Mouse (Mus musculus) spleen, adult 2 months (tissue): ENCODE measurements around the gene Mipol1. TPM values are rescaled to one million over a fixed set of nuclear protein-coding genes. Genes with fewer than 3 reads are reported as not detected.

Experiments used
- DNase-seq, 2 experiments: peaks; one replicate each; pipeline versions ENCODE4 v3.0.0 to v3.0.0-alpha.2; 2012 to 2021; ENCODE audit warnings: low spot score in 2 of 2, low read depth in 1 of 2
- H3K27ac ChIP-seq: fragments of 200-500 bp; 2 replicates; pipeline ENCODE4 v1.5.1; 2012; ENCODE audit warnings: low read length, inconsistent platforms; ENCODE audit not compliant: insufficient read depth
- H3K27me3 ChIP-seq: fragments of 200-500 bp; 2 replicates; pipeline ENCODE4 v1.6.1; 2012; ENCODE audit warnings: mild to moderate bottlenecking, moderate library complexity, low read length, inconsistent platforms; ENCODE audit not compliant: control insufficient read depth, insufficient read depth
- H3K36me3 ChIP-seq: fragments of 200-500 bp; 2 replicates; pipeline ENCODE4 v1.6.1; 2012; ENCODE audit warnings: mild to moderate bottlenecking, low read length, inconsistent platforms; ENCODE audit not compliant: control insufficient read depth, insufficient read depth
- H3K4me1 ChIP-seq: fragments of 200-500 bp; 2 replicates; pipeline ENCODE4 v1.6.1; 2011; ENCODE audit warnings: inconsistent platforms; ENCODE audit not compliant: control insufficient read depth, insufficient read depth, insufficient read length
- H3K4me3 ChIP-seq: fragments of 200-500 bp; 2 replicates; pipeline ENCODE4 v1.5.1; 2011; ENCODE audit warnings: mild to moderate bottlenecking, inconsistent platforms; ENCODE audit not compliant: insufficient read depth, insufficient read length; ENCODE audit errors: extremely low read depth
- CTCF ChIP-seq: fragments of 200-500 bp; IDR thresholded peaks from 2 replicates; pipeline ENCODE4 v1.5.1; 2011; ENCODE audit warnings: mild to moderate bottlenecking, inconsistent platforms; ENCODE audit not compliant: insufficient read depth, insufficient read length, insufficient replicate concordance; ENCODE audit errors: extremely low read depth
- POLR2A ChIP-seq: fragments of 200-500 bp; IDR thresholded peaks from 2 replicates; pipeline ENCODE4 v1.6.1; 2011; ENCODE audit warnings: low read depth, low read length, inconsistent platforms
- WGBS: fragments of 180-500 bp; shearing (Covaris S2); methylation state at CpG from one replicate; pipeline ENCODE4 v1.1.7; 2018; 5-methylcytosine and 5-hydroxymethylcytosine counted together
- polyA plus RNA-seq: library from polyadenylated mRNA; depleted of rRNA; stranded (reverse); fragments of >200 nt; gene quantifications from 2 replicates; pipeline ENCODE4 v1.2.3, GENCODE M21; 2012

Mipol1 gene
- polyA plus RNA-seq, 1 experiment: 0.60 TPM

DNA sequence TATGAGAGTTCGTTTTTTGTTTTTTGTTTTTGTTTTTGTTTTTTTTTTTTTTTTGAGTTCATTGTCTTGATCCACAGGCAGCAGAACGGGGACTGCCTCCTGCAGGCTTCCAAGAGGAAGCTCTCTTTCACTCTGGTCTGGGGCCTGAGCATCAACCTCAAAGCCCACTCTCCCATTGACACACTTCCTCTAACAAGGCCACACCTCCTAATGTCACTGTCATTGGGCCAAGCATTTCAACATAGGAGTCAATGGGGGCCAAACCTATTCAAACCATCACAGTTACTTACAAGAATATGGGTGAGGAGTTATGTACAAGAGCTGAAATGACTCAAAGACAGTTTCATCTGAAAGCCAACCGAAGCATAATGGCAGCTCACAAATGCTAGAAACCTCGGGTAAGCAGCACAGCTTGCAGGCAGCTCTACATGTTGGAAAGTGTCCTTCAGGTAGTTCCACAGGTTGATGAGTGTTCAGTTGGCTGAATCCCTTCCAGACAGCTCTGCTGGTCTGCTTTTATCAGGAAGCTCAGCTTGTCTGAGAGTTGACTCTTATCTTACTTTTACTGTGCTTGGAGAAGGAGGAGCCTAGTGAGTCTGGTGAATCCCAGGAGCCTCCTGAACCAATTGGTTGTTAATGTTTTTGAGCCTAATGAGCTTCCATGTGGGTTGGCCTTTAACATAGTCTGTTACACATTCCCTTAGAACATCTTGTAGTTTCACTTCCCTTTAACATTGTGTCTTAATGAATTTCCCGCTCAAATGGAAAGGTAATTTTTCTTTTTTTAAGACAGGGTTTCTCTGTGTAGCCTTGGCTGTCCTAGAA, 13.7 kb downstream of the Mipol1 start:
- TF ChIP-seq POLR2A (no peak), CTCF (no peak)
- no peak for DNase-seq
- Histone ChIP-seq H3K4me3 (no peak overlapping the region), H3K4me1 (peaks cover 2% of the 10 kb centered on the region; the same call in 1 of the 2 replicates), H3K27me3 (no peaks in the 10 kb centered on the region), H3K27ac (peak overlapping the region; percentile 8; the same call in 1 of the 2 replicates), H3K36me3 (peaks cover 4% of the 10 kb centered on the region)
- 63% methylated on average over 5 of the region's 5 CpGs for WGBS

DNA sequence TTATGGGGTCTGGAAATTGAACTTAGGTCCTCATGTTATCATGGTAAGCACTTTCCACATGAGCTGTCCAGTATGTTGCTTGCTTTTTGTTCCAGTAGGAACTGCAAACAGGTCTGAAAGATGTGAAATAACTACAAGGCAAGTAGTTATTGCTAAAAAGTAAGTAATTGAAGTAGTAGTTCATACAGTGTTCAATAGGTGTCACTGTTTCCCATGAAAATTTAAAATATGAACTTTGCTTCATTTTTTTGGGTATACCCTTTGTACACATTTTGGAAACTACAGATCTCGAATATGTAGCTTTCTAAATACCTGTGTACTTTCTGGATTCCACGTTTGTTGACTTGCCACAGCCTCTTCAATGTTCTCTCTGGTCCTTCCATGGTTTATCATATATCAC, 28.3 kb downstream of the Mipol1 start:
- no peaks in the 10 kb centered on the region for H3K36me3 ChIP-seq
- TF ChIP-seq CTCF (no peak), POLR2A (no peak)
- 54% methylated on average over 2 of the region's 2 CpGs for WGBS
- H3K27me3 ChIP-seq: no peaks in the 10 kb centered on the region
- no peak overlapping the region for H3K27ac ChIP-seq
- no peaks in the 10 kb centered on the region for H3K4me1 ChIP-seq
- no peak for DNase-seq
- H3K4me3 ChIP-seq: no peak overlapping the region

DNA sequence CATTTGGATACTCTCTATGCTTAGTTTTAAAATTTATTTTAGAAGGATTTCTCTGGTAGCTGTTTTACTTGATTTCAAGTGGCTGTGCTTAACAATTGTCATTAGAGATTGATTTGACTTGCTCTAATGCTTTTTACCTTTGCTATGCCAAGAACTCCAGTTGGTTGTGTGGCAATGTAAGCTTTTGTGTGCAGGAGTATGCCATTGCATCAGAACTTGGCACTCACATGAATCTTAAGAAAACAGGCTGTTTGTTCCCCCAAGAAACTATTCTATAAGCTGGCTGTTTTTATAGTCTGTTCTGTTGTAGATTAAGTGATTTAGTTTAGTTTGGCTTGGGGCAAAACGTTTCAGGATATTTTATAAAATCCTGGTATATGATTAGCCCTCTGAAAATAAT, 45.2 kb downstream of the Mipol1 start:
- no peak for TF ChIP-seq POLR2A
- TF ChIP-seq CTCF: no peak
- Histone ChIP-seq H3K27ac (no peak overlapping the region), H3K27me3 (no peaks in the 10 kb centered on the region), H3K4me1 (no peaks in the 10 kb centered on the region), H3K4me3 (no peak overlapping the region), H3K36me3 (no peaks in the 10 kb centered on the region)
- DNase-seq: no peak
- 53% methylated on average over 1 of the region's 1 CpGs for WGBS

DNA sequence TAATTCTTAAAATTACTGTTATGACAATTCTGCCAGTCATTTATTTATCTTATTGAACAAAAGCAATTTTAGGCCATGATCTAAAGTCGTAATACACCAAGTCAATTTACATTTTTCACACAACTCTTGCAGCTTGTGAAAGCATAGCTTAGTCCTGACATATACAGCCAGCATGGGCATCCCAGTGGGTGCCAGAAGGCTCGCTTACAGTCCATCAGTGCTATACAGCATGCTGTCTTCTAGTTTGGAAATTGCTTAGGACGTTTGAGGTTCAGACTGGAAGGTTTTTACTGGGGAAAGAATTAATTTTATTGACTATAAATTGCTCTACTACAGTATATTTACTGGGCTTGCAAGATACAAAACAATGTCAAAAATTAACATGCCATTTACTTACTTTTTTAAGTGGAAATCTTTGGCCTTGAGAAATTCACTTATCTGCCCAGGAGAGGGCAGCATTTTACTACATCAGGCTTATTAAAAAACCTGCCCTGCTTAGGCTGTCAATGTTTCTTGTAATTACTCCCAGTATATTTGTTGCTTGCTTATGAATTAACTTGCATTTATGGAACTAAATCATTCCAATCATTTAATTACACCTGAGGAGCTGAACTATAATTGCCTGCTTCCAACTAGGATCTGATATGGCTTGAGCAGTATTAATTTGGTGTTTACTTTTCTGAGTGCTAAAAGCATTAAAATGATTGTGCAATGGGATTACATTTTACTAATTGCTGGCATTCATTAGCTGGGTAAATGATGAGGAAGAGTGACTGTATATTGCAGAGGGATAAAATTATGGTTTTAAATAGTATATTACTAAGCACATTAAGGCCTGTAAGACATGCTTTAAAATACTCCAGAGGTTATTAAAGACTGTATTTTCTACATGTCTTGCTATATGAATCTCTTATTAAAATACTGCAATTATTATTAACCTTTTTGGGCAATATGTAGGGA, 51.2 kb downstream of the Mipol1 start:
- H3K36me3 ChIP-seq: no peaks in the 10 kb centered on the region
- TF ChIP-seq POLR2A: no peak
- DNase-seq: peak in 1 of 2 experiments; percentile 4
- no peaks in the 10 kb centered on the region for H3K4me1 ChIP-seq
- H3K27me3 ChIP-seq: no peaks in the 10 kb centered on the region
- H3K27ac ChIP-seq: no peak overlapping the region
- 67% methylated on average over 3 of the region's 3 CpGs for WGBS
- H3K4me3 ChIP-seq: no peak overlapping the region

GRCm38 (mm10) chr12:57285303-57286059, 55.3 kb downstream of the Mipol1 start:
- Histone ChIP-seq H3K27ac (no peak overlapping the region), H3K4me1 (no peaks in the 10 kb centered on the region), H3K27me3 (no peaks in the 10 kb centered on the region), H3K36me3 (no peaks in the 10 kb centered on the region), H3K4me3 (no peak overlapping the region)
- TF ChIP-seq CTCF: no peak
- TF ChIP-seq POLR2A: no peak
- no peak for DNase-seq
- 84% methylated on average over 5 of the region's 5 CpGs for whole genome bisulfite sequencing

GRCm38 (mm10) chr12:57307337-57307736, 77.1 kb downstream of the Mipol1 start:
- TF ChIP-seq CTCF: no peak
- TF ChIP-seq POLR2A: no peak
- H3K4me3 ChIP-seq: no peak overlapping the region
- H3K36me3 ChIP-seq: peaks cover 2% of the 10 kb centered on the region; the same call in 1 of the 2 replicates
- no peaks in the 10 kb centered on the region for H3K4me1 ChIP-seq
- no peak overlapping the region for H3K27ac ChIP-seq
- H3K27me3 ChIP-seq: no peaks in the 10 kb centered on the region
- no peak for DNase-seq
- WGBS: 96% methylated on average over 4 of the region's 4 CpGs
